Mouse (Mus musculus): ENCODE data around the gene Sat2.

Sat2 gene

DNA sequence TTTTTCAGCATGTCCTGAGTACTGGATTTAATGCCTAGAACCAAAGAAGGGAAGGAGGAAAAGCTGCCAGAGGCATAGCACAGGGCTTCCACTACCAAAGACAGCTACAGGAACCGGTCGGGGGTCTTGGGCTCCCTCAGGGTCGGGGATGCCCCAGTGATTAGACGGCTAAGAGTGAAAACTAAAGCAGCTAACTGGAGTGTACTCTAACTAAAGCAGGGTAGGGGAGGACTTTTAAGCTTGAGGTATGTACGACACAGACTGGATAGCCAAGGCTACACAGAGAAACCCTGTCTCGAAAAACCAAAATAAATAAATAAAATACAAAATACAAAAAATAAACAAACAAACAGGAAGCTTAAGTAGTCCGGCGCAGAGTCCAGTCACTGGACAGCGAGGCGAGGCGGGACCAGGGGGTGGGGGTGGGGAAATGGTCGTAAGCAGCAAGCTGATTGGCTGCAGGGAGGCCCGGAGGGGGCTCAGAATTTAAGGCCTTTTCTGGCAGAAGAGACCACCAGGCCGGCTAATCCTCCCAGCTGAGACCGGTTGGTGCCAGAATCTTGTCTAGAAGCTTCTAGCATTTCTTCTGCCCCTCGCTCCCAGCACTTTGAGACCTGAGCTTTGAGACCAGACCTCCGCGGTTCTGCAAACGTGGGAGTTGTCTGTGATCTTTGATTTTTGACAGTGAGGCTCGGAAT, at the start of gene Sat2:
TSS of gene Sat2 (plus strand) at position 454 of the 698 bp plus-strand sequence.
- ATAC-seq (ENCODE audit: insufficient number of reproducible peaks, low FRiP score, low TSS enrichment) = peak; percentile 66; the same call in 1 of the 2 replicates

GRCm38 (mm10) chr11:69575220-69575619, 46.6 kb upstream of the Sat2 start:
- ATAC-seq (ENCODE audit: insufficient number of reproducible peaks, low FRiP score, low TSS enrichment) = no peak

DNA sequence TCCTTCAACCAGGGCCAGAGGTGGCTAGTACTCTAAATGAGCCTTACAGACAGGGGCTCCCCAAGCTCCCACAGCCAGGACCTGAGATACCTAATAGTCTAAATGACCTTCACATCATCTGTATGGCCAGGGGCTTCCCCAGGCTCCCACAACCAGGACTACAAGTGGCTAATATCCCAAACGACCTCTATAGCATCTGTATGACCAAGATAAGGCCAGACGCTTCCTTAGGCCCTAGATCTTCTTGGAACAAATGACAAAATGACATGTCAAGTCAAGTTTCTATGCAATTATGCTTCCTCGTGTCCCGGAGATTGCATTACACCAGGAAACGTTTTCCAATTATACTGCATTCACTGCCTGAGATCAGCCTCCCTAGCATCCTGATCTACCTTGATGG, 45.5 kb upstream of the Sat2 start:
- no peak for ATAC-seq (ENCODE audit: insufficient number of reproducible peaks, low FRiP score, low TSS enrichment)

- ATAC-seq (ENCODE audit: insufficient number of reproducible peaks, low FRiP score, low TSS enrichment) = no peak
These were observed 43.5 kb upstream of the Sat2 start for GRCm38 (mm10) chr11:69578301-69578700.

- peak; percentile 87 for ATAC-seq (ENCODE audit: insufficient number of reproducible peaks, low FRiP score, low TSS enrichment)
These were observed 42.5 kb upstream of the Sat2 start for GRCm38 (mm10) chr11:69579128-69580017.

GRCm38 (mm10) chr11:69580091-69580514, 41.7 kb upstream of the Sat2 start, which contains the start of the genes Wrap53 and Trp53:
Gene Wrap53 (minus strand): TSS chr11:69580255.
Gene Trp53 (plus strand): TSS chr11:69580359.
- peak; percentile 45; the same call in 1 of the 2 replicates for ATAC-seq (ENCODE audit: insufficient number of reproducible peaks, low FRiP score, low TSS enrichment)

- ATAC-seq (ENCODE audit: insufficient number of reproducible peaks, low FRiP score, low TSS enrichment) = no peak
These were observed 41.2 kb upstream of the Sat2 start for GRCm38 (mm10) chr11:69580572-69581146.

- peak; percentile 67; the same call in 1 of the 2 replicates for ATAC-seq (ENCODE audit: insufficient number of reproducible peaks, low FRiP score, low TSS enrichment)
These were observed 40.6 kb upstream of the Sat2 start for GRCm38 (mm10) chr11:69581147-69581688.

DNA sequence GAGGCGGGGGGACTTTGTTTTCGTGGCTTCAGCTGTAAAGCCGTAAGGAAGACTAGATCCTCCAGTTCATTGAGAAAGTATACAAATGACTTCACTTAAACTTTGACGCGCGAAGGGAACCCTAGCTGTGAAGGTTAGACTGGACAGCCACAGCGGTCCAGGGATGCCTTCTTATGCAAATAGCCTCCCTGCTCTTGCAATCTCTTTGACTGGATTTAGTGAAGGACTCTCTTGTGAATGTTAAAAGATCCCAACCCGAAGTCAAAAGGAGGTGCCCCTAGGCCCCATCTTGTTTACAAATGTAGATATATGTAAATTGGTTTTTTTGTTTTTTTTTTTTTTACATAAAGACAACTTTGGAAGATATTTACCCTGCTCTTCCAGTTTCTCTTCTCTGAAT, 40.0 kb upstream of the Sat2 start:
- ATAC-seq (ENCODE audit: insufficient number of reproducible peaks, low FRiP score, low TSS enrichment) = no peak

DNA sequence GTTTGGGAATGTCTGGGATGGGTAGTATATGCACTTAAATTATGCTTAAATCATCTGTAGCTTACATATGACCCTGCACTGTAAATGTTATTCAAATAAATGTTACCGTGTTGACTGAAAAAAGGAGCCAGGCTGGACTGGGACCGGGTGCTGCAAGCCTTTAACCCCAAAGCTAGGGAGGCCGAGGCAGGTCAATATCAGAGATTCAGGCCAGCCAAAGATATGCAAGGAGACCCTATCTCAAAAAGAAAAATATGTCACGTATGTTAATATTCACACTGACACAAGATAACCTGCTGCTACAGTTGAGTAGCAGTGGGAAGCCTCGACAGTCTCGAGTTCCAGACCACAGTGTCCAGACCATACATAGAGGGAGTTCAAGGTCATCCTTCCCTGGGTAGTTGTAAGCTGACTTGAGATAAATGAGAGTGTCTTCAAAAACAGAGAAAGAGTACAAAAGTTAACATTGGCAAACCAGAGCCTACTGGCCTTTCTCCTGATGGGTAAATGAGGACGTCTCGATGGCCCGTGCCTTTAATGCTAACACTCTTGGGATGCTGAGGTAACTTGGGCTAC, 39.5 kb upstream of the Sat2 start:
- no peak for ATAC-seq (ENCODE audit: insufficient number of reproducible peaks, low FRiP score, low TSS enrichment)

DNA sequence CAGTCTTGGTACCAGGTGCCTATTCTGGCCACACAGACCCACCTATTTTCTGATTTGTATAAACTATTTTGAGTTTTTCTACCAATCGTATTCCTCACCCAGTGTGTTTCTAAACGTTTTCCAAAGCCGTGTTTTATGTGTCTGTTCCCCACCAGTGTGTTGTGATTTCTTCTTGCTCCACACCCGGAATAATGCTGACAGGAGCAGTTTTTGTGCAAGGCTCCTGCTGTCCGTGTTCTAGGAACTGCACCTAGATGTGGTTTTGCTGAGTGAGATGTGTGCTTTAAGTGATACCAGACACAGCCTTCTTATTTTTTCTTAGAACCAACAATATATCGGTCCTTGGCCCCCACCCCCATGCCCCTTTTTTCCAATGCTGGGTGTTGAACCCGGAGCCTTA, 37.8 kb upstream of the Sat2 start:
- ATAC-seq (ENCODE audit: insufficient number of reproducible peaks, low FRiP score, low TSS enrichment) = no peak

- no peak for ATAC-seq (ENCODE audit: insufficient number of reproducible peaks, low FRiP score, low TSS enrichment)
These were observed 36.9 kb upstream of the Sat2 start for GRCm38 (mm10) chr11:69584937-69585336.

DNA sequence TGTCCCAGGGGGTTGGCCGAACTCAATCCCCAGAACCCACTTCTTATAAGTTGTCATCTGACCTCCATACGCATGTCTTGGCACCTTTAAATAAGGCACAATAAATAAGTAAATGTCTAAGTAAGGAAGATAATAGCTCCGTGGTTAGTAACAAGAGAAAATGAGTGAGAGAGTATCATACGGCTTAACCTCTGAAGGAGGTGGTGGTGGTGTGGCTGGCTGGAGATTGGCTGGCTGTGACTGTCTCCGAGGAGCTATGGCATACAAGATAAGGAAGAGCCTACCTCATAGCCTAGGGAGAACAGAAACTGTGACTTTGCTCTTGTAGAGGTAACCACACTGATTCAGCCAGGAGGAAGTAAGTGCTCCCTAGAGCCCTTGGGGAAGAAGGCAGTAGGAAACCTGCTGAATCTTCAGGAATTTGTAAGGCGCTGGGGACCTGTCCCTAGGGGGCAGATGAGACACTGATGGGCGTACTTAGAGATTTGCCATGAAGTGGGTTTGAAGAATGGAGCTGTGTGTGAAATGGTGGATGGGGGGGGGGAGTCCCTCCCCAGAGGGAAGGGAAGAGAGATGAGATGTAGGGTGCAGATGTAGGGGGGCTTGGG, 36.0 kb upstream of the Sat2 start:
- no peak for ATAC-seq (ENCODE audit: insufficient number of reproducible peaks, low FRiP score, low TSS enrichment)

DNA sequence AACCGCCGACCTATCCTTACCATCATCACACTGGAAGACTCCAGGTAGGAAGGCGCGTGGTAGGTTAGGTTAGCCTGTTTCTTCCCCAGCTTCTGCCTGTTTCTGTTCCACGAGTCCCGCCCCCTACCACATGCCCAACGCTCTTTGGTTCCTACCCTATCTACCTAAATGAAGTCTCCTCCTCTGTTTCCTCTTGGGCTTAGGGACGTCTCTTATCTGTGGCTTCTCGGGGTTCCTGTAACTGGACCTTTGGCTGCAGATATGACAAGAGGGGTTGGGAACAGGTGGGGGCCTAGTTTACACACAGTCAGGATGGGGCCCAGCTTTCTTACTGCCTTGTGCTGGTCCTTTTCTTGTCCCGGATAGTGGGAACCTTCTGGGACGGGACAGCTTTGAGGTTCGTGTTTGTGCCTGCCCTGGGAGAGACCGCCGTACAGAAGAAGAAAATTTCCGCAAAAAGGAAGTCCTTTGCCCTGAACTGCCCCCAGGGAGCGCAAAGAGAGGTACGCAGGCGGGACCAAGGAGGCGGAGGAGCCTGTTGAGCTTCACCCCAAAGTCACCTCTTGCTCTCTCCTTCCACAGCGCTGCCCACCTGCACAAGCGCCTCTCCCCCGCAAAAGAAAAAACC, 32.5 kb upstream of the Sat2 start:
- ATAC-seq (ENCODE audit: insufficient number of reproducible peaks, low FRiP score, low TSS enrichment) = no peak

GRCm38 (mm10) chr11:69590622-69591021, 31.2 kb upstream of the Sat2 start:
- ATAC-seq (ENCODE audit: insufficient number of reproducible peaks, low FRiP score, low TSS enrichment) = no peak

DNA sequence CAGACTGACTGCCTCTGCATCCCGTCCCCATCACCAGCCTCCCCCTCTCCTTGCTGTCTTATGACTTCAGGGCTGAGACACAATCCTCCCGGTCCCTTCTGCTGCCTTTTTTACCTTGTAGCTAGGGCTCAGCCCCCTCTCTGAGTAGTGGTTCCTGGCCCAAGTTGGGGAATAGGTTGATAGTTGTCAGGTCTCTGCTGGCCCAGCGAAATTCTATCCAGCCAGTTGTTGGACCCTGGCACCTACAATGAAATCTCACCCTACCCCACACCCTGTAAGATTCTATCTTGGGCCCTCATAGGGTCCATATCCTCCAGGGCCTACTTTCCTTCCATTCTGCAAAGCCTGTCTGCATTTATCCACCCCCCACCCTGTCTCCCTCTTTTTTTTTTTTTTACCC, 30.4 kb upstream of the Sat2 start:
- ATAC-seq (ENCODE audit: insufficient number of reproducible peaks, low FRiP score, low TSS enrichment) = no peak

DNA sequence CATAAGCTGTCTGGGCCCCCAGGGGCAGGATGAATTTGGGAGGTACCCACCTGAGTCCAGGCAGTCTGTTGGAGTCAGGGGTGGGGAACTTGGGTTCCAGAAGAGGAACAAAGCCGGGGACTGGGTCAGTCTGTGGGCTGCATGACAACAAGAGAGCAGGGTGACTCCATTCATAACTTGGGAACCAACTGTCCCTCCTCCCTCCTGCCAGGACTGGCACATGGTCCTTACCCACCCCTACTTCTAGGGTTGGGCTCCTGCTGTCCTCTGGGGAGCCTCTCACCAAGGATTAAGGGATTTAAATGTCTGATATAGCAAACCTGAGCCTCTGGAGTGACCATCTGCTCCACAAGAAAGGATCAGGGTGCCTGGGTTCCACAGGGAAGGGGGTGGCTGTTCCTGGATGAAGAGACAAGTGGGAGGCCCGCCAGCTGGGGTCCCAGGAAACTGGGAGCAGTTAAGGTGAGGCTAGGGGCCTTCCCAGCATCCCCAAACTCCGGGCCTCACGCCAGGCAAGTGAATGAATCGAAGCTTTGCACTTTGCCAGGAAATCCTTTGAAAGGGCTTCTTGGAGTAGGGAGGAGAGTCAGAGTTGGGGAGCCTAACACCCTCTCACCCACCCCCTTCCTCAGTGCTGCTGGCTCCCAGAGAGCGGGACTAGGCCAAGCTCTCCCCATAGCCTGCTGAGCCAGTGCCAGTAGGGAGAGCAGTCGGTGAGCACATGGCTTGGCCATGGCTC, 29.8 kb upstream of the Sat2 start:
- ATAC-seq (ENCODE audit: insufficient number of reproducible peaks, low FRiP score, low TSS enrichment) = peak; percentile 36; the same call in 1 of the 2 replicates

DNA sequence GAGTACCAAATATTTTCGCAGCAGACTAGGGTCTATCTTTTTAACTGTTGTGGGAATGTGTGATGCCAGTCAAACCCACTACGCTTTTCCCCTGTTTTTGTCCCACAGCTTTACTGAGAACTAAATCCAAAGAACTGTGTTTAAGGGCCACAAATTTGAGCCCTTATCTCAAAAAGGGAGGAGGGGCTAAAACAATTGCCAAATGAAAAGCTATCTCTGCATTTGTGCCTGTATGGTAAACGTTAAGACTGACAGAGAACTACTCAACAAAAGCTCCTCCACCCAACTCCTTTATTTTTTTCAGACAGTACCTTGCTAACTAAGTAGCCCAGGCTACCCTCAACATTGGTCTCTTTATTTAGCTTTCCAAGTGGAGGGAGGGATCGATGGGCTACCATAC, 29.0 kb upstream of the Sat2 start:
- no peak for ATAC-seq (ENCODE audit: insufficient number of reproducible peaks, low FRiP score, low TSS enrichment)

DNA sequence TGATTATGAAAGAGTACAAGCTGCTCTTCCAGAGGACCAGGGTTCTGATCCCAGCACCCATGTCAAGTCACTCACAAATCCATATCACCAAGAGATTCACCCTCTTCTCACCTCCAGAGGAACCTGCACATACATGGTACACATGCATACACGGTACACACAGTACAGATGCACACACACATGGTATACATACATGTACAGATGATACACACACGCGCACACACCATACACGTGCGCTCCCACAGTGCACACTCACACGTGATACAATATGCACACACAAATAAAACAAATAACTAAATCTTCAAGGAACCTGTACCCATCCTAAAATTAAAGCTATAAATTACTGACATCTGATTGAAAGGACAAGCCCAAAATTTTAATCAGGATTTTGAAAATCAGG, 27.0 kb upstream of the Sat2 start:
- ATAC-seq (ENCODE audit: insufficient number of reproducible peaks, low FRiP score, low TSS enrichment) = no peak

All from cerebellum, adult (tissue).